Mouse (Mus musculus): ENCODE measurements around the gene Smo.

DNA sequence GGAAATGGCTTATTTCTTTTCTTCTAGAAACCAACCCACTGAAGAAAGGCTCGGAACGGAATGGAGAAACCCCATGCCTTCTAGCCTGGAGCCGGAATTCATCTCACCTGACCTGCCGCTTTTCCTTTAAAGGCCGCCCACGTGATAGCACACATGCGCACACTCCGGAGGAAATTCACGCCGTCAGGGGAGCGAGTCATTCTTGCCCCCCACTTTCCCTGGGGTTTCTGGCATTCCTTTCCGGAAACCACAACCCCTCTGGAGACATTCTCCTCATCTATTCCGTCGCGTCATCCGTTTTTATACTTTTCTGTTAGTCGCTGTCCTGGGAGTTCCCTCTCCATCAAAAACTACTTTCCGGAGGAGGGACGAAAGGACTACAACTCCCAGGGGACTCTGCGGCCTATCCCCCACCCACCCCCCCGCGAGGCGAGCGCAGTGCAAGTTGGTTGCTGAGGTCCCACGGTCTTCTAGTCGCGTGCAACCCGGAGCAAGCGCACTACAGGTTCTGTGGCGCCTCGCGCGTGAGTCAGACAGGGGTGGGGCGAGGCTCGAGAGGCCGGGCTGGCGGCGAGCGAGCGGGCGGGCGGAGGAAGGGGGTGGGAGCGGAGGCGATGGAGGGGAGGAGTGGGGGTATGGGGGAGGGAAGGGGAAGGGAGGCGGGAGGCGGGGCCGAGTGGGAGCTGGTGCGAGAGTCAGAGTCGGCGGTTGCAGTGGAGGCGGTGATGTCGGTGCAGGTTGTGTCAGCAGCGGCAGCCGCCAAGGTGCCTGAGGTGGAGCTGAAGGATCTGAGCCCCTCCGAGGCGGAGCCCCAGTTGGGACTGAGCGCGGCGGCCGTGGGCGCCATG lies 32.7 kb downstream of the Smo start, which contains the start of gene Ahcyl2:
- no peak for TF ChIP-seq GATA1 (IDR thresholded peaks at IDR 0.05; ENCODE audit: borderline replicate concordance, low read length)
- TF ChIP-seq FLI1 (IDR thresholded peaks at IDR 0.05; ENCODE audit: low read length) = no peak
